Mouse (Mus musculus): Measurements from ENCODE around the gene Ctf1.
"Not testable (repeated sequence)": the region's sequence is repeated elsewhere in the genome, so short reads cannot be mapped to it uniquely, and the experiment has no call there.

Gene Ctf1

DNA sequence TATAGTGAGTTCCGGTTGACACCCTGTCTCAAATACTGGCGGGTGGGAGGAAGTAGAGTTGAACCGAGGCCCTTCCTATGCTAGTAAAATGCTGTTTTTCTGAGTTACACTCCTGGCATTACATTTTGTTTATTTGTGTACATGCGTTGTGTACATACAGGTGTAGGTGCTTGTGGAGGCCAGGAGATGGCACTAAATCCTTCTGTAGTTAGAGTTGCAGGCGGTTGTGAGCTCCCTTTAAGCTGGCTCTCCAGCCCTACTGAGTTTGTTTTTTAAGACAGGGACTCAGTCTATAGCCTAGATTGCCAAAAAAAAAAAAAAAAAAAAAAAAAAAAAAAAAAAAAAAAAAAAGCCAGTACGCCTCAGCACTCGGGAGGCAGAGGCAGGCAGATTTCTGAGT is 15.4 kb downstream of the Ctf1 start:
- in situ Hi-C loops (cut with MboI, MseI): no loop called here

GRCm38 (mm10) chr7:127730170-127730569 is 17.6 kb downstream of the Ctf1 start:
- in situ Hi-C loops (cut with MboI, MseI): no loop called here

- in situ Hi-C loops (cut with MboI, MseI): not testable (repeated sequence)
Measured at GRCm38 (mm10) chr7:127732066-127732465, 19.5 kb downstream of the Ctf1 start, which contains the start of gene Ctf2. Gene Ctf2, minus strand, starts transcription at chr7:127732166.

DNA sequence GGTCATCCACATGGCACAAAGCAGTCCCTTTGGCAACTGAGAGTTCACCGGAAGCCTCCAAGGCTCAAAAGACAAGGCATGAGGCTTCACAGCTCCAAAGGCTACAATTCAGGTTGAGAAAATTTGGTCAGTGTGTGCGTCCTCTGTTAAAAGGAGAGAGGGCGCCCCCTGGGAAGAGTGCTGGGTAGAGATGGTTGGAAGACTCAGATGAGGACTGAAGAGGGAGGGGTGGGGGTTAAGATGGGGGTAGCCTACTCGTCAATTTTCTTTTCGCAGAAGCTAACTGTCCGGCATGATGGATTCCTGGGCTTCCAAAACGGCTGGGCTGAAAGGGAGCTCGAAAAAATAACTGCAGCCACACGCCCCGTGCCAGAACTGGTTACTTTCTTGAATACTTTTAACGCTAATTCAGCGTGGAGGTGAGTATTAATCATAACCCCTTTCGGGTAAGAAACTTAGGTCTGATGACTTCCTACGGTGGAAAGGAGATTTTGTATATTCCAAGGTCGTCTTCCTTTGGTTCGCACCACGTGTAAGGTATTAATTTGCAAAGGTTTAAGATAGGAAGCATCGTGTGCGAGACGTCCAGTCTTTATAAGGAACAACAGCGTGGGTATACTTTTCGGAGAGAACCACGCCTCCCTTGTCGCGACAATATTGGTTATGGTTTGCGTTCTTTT is 32.0 kb downstream of the Ctf1 start, which contains the start of gene Fbxl19:
Fbxl19 (plus strand) TSS at position 178 of the 680 bp plus-strand sequence.
- in situ Hi-C loops (cut with MboI, MseI): no loop called here

DNA sequence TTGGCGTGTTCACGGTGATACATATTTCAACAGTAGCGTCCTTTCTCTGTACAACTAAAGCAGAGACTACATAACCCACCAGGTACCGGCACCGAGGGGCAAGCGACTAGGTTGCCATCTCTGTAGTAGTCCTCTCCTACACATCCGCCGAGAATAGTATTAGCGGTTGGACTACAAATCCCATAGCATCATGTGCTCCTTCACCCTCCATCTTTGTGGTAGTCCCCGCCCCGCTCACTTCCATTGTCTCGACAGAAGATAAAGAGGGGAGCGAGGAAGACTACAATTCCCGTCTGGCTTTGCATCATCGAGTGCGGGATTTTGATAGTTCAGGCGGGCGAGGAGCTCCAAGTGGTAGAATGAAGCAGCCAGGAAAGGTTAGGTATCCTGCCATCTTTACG is 32.7 kb downstream of the Ctf1 start:
- in situ Hi-C loops (cut with MboI, MseI): no loop called here

GRCm38 (mm10) chr7:127745652-127746493 is 33.3 kb downstream of the Ctf1 start:
- in situ Hi-C loops (cut with MboI, MseI): no loop called here

GRCm38 (mm10) chr7:127746494-127747491 is 34.3 kb downstream of the Ctf1 start:
- in situ Hi-C loops (cut with MboI, MseI): no loop called here

DNA sequence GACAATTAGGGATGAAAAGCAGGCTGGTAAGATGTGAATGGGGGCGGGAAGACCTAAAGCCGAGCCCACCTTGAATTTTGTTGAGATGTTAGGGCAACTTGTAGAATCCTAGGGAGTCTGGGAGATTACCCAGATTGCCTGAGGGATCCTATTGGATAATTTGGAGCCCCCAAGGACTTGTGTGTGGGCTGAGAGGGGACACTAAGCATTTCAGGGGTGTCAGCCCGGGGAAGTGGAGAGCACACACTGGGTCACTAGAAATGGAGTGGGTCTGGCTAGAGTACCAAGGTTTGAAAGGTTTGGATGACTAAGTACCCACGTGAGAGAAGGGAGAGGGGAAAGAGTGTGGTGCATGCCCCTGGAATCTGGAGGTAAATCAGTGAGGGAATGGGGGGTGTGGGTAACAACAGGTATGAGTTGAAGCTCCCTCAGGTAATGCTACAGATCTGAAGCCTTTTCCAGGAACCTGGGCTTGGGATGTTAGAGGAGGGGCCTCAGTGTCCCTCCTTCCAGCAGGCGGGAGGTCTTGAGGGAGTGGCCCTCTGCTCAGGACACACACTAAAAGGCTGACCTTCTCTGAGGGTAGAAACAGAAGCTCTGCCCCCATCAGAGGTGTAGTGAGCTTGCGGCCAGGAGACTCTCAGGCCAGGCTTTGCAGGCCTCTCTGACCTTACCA is 35.2 kb downstream of the Ctf1 start:
- in situ Hi-C loops (cut with MboI, MseI): no loop called here

DNA sequence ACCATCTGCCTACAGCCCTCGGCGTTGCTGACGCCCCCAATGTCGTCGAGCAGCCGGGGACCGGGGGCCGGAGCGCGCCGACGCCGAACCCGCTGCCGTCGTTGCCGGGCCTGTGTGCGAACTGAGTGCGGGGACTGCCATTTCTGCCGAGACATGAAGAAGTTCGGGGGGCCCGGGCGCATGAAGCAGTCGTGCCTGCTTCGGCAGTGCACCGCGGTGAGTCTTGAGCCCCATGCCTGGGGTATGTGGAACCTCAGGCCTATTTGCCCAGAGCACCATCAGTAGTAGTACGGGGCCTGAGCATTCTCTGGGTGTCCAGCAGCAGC is 35.7 kb downstream of the Ctf1 start:
- in situ Hi-C loops (cut with MboI, MseI): no loop called here

- in situ Hi-C loops (cut with MboI, MseI): loop anchor here in 1 of 2 experiments (5.0 kb wide), 1 partner anchor 73 kb away; no protein-coding TSS in a partner anchor
Measured at GRCm38 (mm10) chr7:127750131-127751127, 37.9 kb downstream of the Ctf1 start.

DNA sequence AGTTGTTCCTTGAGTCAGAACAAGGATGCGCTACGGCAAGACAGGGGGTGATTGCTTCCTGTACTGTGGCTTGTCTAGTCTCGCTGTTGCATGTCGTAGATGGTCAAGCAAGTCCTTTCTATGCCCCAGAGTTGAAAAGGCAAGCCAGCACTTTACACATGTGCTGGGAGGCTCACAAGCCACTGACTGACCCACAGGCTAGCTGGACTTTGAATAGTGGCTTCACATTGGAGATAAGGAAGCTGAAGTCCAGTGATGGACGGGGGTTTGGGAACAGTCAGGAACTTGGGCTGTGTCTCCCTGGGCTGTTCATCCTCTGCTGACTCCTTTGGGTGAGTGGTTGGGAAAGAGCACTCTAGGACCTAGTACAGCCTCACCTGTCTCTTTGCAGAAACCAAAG is 39.1 kb downstream of the Ctf1 start:
- in situ Hi-C loops (cut with MboI, MseI): loop anchor here in 1 of 2 experiments (5.0 kb wide), 1 partner anchor 74 kb away; no protein-coding TSS in a partner anchor

GRCm38 (mm10) chr7:127752069-127752468 is 39.5 kb downstream of the Ctf1 start:
- in situ Hi-C loops (cut with MboI, MseI): loop anchor here in 1 of 2 experiments (5.0 kb wide), 1 partner anchor 75 kb away; no protein-coding TSS in a partner anchor

DNA sequence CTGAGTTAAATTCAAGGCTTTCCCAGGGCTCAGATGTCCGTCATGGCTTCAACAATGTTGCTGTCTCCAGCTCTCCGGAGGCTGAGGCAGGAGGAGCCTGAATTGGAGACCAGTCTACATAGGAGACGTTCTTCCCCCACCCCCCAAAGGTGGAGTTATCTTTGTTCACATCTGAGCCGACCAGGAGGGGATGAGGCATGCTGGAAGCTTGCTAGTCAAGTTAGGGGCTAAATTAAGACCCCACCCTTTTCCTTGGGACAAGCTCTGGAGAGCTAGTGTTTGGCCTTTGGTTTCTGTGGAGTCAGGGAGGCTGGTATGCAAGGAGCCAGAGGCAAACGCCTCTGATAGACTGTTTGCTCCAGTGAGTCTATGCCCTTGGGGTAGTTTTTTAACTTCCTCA is 40.6 kb downstream of the Ctf1 start:
- in situ Hi-C loops (cut with MboI, MseI): loop anchor here in 1 of 2 experiments (5.0 kb wide), 1 partner anchor 76 kb away; no protein-coding TSS in a partner anchor

GRCm38 (mm10) chr7:127753741-127754140 is 41.2 kb downstream of the Ctf1 start:
- in situ Hi-C loops (cut with MboI, MseI): loop anchor here in 1 of 2 experiments (5.0 kb wide), 1 partner anchor 76 kb away; no protein-coding TSS in a partner anchor

DNA sequence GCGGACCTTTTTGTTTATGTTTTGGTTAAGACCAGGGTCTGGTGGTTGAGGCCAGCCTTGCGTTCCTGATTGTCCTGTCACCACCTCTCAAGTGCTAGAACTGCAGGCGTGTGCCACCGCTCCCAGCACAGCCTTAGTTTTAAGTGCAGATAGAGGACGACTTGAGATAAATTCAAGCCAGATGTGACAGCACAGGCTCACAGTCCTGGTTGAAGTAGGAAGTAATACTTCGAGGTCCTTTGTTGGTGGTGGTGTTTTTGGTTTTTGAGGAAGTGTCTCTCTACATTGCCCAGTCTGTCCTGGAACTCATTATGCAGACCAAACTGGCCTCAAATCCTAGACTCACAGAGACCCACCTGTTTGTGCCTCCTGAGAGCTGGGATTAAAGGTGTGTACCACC is 47.2 kb downstream of the Ctf1 start:
- in situ Hi-C loops (cut with MboI, MseI): loop anchor here in 1 of 2 experiments (10.0 kb wide), 1 partner anchor 85 kb away; no protein-coding TSS in a partner anchor

DNA sequence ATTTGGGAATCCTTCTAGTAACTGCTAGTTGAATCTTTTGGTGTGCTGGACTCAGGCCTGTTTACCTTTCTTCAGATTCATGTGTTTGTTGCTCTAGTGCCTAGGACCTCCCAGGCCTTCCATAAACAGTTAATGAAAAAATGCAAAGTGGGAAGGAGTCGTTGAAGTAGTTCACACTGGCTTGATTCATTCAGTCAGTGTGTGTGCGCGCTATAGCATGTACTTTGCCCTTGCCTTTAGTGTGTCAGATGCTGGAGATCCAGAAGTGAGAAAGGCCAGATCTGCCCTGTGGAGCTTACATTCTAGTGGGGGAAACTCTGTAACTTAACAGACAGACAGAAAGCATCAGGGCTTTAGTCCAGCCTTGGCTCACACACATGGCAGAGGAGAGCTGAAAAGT is 47.9 kb downstream of the Ctf1 start:
- in situ Hi-C loops (cut with MboI, MseI): loop anchor here in 1 of 2 experiments (10.0 kb wide), 1 partner anchor 86 kb away; no protein-coding TSS in a partner anchor

GRCm38 (mm10) chr7:127761026-127761425 is 48.5 kb downstream of the Ctf1 start:
- in situ Hi-C loops (cut with MboI, MseI): loop anchor here in 1 of 2 experiments (10.0 kb wide), 1 partner anchor 86 kb away; no protein-coding TSS in a partner anchor

GRCm38 (mm10) chr7:127763642-127764041 is 51.1 kb downstream of the Ctf1 start:
- in situ Hi-C loops (cut with MboI, MseI): loop anchor here in 1 of 2 experiments (10.0 kb wide), 1 partner anchor 89 kb away; no protein-coding TSS in a partner anchor

DNA sequence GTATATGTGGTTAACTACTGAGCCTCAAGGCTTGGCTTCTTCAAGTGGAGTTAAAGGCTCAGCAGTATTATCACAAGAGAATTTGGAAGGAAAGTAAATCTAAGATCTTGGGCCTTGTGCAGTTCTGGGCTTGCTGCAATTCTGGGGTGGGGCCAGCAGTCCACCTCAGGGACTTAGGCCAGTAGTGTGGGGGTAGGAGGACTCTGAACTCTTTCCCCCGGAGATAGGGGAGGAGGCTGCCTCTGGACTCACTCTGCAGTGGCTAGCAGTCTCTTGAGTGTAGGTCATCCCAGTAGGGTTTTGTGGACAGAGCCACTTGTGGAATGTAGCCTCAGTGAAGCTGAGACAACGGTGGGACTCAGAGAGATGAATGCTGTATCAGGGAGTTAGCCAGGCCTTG is 53.2 kb downstream of the Ctf1 start:
- in situ Hi-C loops (cut with MboI, MseI): loop anchor here in 1 of 2 experiments (10.0 kb wide), 1 partner anchor 91 kb away; no protein-coding TSS in a partner anchor

Measured in T-helper 17 cell (primary cell).